Mouse (Mus musculus): Measurements from ENCODE around the gene Tas2r123.

The Tas2r123 gene

DNA sequence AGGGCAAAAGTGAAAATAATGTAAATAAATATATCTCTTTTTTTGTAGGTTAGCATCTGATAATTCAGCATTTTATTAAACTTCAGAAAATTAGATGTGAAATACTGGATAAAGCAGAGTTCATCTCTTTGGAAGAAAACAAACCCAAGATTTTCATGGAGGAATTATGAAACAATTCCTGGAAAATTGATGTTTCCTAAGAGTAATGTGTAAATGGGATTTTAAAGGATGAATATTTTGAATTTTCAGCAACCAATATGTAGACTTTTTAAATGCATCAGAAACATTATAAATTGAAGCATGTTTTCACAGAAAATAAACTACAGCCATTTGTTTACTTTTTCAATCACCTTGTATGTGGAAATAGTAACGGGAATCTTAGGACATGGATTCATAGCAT is at the start of gene Tas2r123:
Tas2r123 (plus strand) TSS at position 301 of the 400 bp plus-strand sequence.
- DNase-seq (ENCODE audit: extremely low spot score, low spot score): no peak

DNA sequence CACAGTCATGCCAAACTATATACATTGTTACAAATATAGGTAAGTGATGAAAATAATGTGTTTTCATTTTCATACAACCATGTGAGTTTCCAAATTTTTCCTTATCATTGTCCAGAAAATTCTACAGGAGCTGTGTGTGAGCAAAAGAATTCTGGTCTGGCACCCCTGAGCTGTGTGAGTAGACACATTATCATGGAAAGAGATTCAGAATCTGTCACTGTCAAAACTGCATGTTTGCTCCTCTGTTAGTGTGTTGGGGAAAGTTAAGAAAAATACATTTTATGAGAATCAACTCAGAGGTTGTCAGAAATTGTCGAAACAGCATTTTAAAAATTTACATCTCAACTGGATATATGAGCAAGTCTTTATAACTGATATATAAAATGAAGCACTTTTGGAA is 44.4 kb upstream of the Tas2r123 start, which contains the start of gene Tas2r117:
Tas2r117 (plus strand) TSS at position 301 of the 400 bp plus-strand sequence.
- no peak for DNase-seq (ENCODE audit: extremely low spot score, low spot score)

DNA sequence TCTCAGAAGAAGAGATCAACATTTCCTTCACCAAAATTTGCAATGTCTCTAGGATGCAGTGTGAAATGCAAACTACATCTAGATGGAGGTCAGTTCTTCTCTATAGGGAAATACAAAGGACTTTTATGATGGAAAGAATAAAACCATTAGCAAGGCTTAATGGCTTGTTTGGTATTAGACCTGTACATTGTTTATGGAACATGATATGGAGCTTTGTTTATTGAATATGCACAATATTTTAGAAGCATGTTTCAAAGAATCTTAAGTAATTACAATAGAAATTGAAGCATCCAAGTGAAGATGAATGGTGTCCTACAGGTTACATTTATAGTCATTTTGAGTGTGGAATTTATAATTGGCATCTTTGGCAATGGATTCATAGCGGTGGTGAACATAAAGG is 8.2 kb downstream of the Tas2r123 start, which contains the start of gene Tas2r116:
Tas2r116 (plus strand) TSS at position 301 of the 400 bp plus-strand sequence.
- DNase-seq (ENCODE audit: extremely low spot score, low spot score): no peak

DNA sequence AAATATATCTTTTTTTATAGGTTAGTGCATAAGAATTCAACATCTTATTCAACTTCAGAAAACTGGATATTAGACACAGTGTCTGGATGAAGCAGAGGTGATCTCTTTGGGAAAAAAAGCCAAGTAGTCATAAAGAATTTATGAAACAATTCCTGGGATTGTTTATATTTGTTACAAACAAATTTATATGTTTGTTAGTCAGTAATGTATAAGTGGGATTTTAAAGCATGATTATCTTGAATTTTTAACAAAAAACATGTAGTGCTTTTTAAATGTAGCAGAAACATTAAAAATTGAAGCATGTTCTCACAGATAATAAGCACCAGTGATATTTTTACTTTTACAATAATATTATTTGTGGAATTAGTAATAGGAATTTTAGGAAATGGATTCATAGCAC is 20.8 kb downstream of the Tas2r123 start, which contains the start of gene Tas2r110:
Tas2r110 (plus strand) TSS at position 301 of the 400 bp plus-strand sequence.
- no peak for DNase-seq (ENCODE audit: extremely low spot score, low spot score)

- no peak for DNase-seq (ENCODE audit: extremely low spot score, low spot score)
Measured at GRCm38 (mm10) chr6:132892711-132893110, 45.8 kb downstream of the Tas2r123 start, which contains the start of gene Tas2r113. Gene Tas2r113, plus strand, starts transcription at chr6:132893011.

Data from neural tube, embryonic 10.5 days (tissue).